Mouse (Mus musculus) olfactory bulb, adult 2 months (tissue): ENCODE results near the gene Lyrm9.

Experiments
- CTCF ChIP-seq: fragments of 200-500 bp; IDR thresholded peaks from 2 replicates; pipeline ENCODE4 v1.5.1; 2012; ENCODE audit warnings: low read depth, mild to moderate bottlenecking, low read length, moderate library complexity; ENCODE audit not compliant: insufficient read depth
- POLR2A ChIP-seq: fragments of 200-500 bp; IDR thresholded peaks from 2 replicates; pipeline ENCODE4 v1.6.1; 2012; ENCODE audit warnings: mild to moderate bottlenecking, low read depth, low read length, moderate library complexity; ENCODE audit not compliant: insufficient read depth

DNA sequence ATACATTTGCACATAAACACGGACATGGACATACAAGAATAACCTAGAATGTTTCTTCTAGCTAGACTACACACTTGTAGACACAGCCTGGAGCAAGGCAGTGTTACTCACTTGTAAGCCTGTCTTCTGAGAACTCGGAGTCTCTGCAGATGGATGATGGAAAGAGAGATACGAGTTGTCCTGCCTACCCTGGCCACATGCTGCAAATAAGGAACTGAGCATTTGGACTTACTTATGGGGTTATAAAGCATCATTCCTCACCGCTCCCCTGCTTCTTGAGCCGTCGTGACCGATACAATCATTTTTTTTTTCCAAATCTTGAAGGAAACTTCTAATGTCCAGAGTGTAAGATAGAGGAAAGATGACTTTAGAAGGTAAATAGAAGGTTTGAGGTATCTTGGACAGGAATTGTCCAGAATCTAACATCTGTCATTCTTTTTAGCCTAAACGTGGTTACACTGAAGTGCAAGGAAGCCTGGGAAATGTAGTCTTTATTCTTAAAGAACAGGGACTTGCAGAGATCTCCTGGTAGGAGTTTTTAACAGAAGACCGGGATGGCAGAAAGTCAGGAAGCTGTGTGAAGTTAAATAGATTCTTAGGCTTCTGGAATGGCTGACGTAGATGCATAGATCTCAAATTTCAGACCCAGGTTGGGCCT, 30.2 kb upstream of the Lyrm9 start:
- TF ChIP-seq CTCF (no peak), POLR2A (no peak)
